Mouse (Mus musculus): ENCODE measurements around the gene Gm45837.

DNA sequence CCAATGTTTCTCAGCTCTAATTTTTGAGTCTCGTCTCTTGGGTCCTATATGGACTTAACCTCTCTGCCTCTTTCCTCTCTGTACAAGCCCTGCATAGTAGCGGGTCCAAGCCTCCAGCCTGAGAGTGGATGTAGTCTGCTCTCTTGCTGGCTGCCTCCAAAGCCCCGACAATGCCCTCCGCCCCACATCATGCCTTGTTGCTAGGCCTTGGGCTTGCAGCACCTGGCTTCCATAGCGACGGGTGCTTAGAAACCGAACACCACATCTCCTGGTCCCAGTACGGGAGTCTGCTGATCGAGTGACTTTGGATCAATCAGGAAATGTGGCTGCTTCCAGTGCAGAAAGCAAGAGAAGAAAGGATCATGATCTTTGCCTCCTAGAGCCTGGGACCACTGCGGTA lies 32.4 kb downstream of the Gm45837 start:
- no peak for TF ChIP-seq CTCF (conservative IDR thresholded peaks at IDR 0.05; ENCODE audit: insufficient read depth, insufficient read length, low read depth, low read length)
- TF ChIP-seq POLR2A (IDR thresholded peaks at IDR 0.05; ENCODE audit: low read depth, low read length) = no peak

All from kidney, adult 2 months (tissue).